Mouse (Mus musculus): ENCODE data around the gene Tsc22d1.

Gene Tsc22d1

GRCm38 (mm10) chr14:76488101-76489044 is 73.6 kb downstream of the Tsc22d1 start:
- DNase-seq = no peak

GRCm38 (mm10) chr14:76489128-76489527 is 74.4 kb downstream of the Tsc22d1 start:
- DNase-seq = no peak

GRCm38 (mm10) chr14:76495022-76495421 is 80.3 kb downstream of the Tsc22d1 start:
- no peak for DNase-seq

- DNase-seq = no peak
Measured at GRCm38 (mm10) chr14:76497187-76497586, 82.4 kb downstream of the Tsc22d1 start.

GRCm38 (mm10) chr14:76498210-76498609 is 83.4 kb downstream of the Tsc22d1 start:
- no peak for DNase-seq

GRCm38 (mm10) chr14:76499492-76499891 is 84.7 kb downstream of the Tsc22d1 start:
- no peak for DNase-seq

GRCm38 (mm10) chr14:76500036-76500435 is 85.3 kb downstream of the Tsc22d1 start:
- no peak for DNase-seq

- DNase-seq = peak; percentile 5
Measured at GRCm38 (mm10) chr14:76503231-76503851, 88.6 kb downstream of the Tsc22d1 start.

GRCm38 (mm10) chr14:76504121-76504737 is 89.5 kb downstream of the Tsc22d1 start:
- peak; percentile 90 for DNase-seq

GRCm38 (mm10) chr14:76505101-76505438 is 90.3 kb downstream of the Tsc22d1 start:
- DNase-seq = no peak

- DNase-seq = peak; percentile 40
Measured at GRCm38 (mm10) chr14:76505439-76506220, 90.9 kb downstream of the Tsc22d1 start.

GRCm38 (mm10) chr14:76506425-76507205 is 91.9 kb downstream of the Tsc22d1 start:
- no peak for DNase-seq

GRCm38 (mm10) chr14:76507357-76507756 is 92.6 kb downstream of the Tsc22d1 start:
- DNase-seq = no peak

GRCm38 (mm10) chr14:76507804-76508500 is 93.2 kb downstream of the Tsc22d1 start:
- no peak for DNase-seq

- no peak for DNase-seq
Measured at GRCm38 (mm10) chr14:76508701-76509100, 93.9 kb downstream of the Tsc22d1 start.

- DNase-seq = no peak
Measured at GRCm38 (mm10) chr14:76511971-76512370, 97.2 kb downstream of the Tsc22d1 start.

GRCm38 (mm10) chr14:76513395-76514049 is 98.8 kb downstream of the Tsc22d1 start:
- no peak for DNase-seq

GRCm38 (mm10) chr14:76514050-76514585 is 99.4 kb downstream of the Tsc22d1 start:
- no peak for DNase-seq

- DNase-seq = no peak
Measured at GRCm38 (mm10) chr14:76515620-76516019, 100.9 kb downstream of the Tsc22d1 start.

- DNase-seq = no peak
Measured at GRCm38 (mm10) chr14:76518217-76518616, 103.5 kb downstream of the Tsc22d1 start.

- DNase-seq = no peak
Measured at GRCm38 (mm10) chr14:76520606-76521005, 105.8 kb downstream of the Tsc22d1 start.
